Mouse (Mus musculus): Measurements from ENCODE around the gene Lbhd2. TPM values are rescaled to one million over a fixed set of nuclear protein-coding genes. Genes with fewer than 3 reads are reported as not detected.

Lbhd2 gene
- total and polyA plus RNA-seq, 3 experiments = not detected

- DNase-seq (ENCODE audit: low spot score) (no peak), ATAC-seq (ENCODE audit: extremely low read depth, insufficient number of reproducible peaks, low FRiP score, poor library complexity, severe bottlenecking) (0 out of 2 replicates have a peak, but pooled peaks have one; percentile 12)
- Histone ChIP-seq H3K27me3 (ENCODE audit: insufficient read depth, low read length) (no peaks in the 10 kb centered on the region), H3K4me3 (ENCODE audit: low read depth, low read length) (peak overlapping the region; percentile 28; the same call in 1 of the 2 replicates), H3K36me3 (replicated peaks) (no peaks in the 10 kb centered on the region), H3K4me1 (ENCODE audit: insufficient read depth, low read depth, low read length) (peaks cover 91% of the 10 kb centered on the region), H3K9me3 (replicated peaks) (peaks cover 3% of the 10 kb centered on the region)
- TF ChIP-seq GATA2 (IDR thresholded peaks at IDR 0.05; ENCODE audit: borderline replicate concordance, low read depth, low read length) = no peak
- no peak for TF ChIP-seq POLR2AphosphoS5 (IDR thresholded peaks at IDR 0.05; ENCODE audit: insufficient replicate concordance, low read depth, low read length)
- no peak for TF ChIP-seq TAL1 (conservative IDR thresholded peaks at IDR 0.05; ENCODE audit: low read depth, low read length)
- TF ChIP-seq CTCF (IDR thresholded peaks at IDR 0.05; ENCODE audit: low read depth, low read length) = no peak
- TF ChIP-seq GATA1 (IDR thresholded peaks at IDR 0.05; ENCODE audit: borderline replicate concordance, low read length) = no peak
Observed at GRCm38 (mm10) chr12:111437222-111437900, 30.8 kb downstream of the Lbhd2 start.

GRCm38 (mm10) chr12:111438850-111439249 is 32.2 kb downstream of the Lbhd2 start:
- no peak for ATAC-seq (ENCODE audit: extremely low read depth, insufficient number of reproducible peaks, low FRiP score, poor library complexity, severe bottlenecking)
- H3K36me3 ChIP-seq (replicated peaks) = peaks cover 2% of the 10 kb centered on the region
- H3K4me3 ChIP-seq (ENCODE audit: low read depth, low read length) = no peak overlapping the region; the same call in 1 of the 2 replicates
- TF ChIP-seq GATA1 (IDR thresholded peaks at IDR 0.05; ENCODE audit: borderline replicate concordance, low read length) (no peak), POLR2AphosphoS5 (IDR thresholded peaks at IDR 0.05; ENCODE audit: insufficient replicate concordance, low read depth, low read length) (no peak), GATA2 (IDR thresholded peaks at IDR 0.05; ENCODE audit: borderline replicate concordance, low read depth, low read length) (no peak), CTCF (IDR thresholded peaks at IDR 0.05; ENCODE audit: low read depth, low read length) (no peak), TAL1 (conservative IDR thresholded peaks at IDR 0.05; ENCODE audit: low read depth, low read length) (no peak)
- H3K4me1 ChIP-seq (ENCODE audit: insufficient read depth, low read depth, low read length) = peaks cover 91% of the 10 kb centered on the region
- no peak for DNase-seq (ENCODE audit: low spot score)
- H3K27me3 ChIP-seq (ENCODE audit: insufficient read depth, low read length) = no peaks in the 10 kb centered on the region
- peaks cover 3% of the 10 kb centered on the region for H3K9me3 ChIP-seq (replicated peaks)

- H3K36me3 ChIP-seq (replicated peaks) = peaks cover 22% of the 10 kb centered on the region
- no peak for ATAC-seq (ENCODE audit: extremely low read depth, insufficient number of reproducible peaks, low FRiP score, poor library complexity, severe bottlenecking)
Observed at GRCm38 (mm10) chr12:111440701-111441373, 34.2 kb downstream of the Lbhd2 start.

GRCm38 (mm10) chr12:111441523-111441922 is 34.9 kb downstream of the Lbhd2 start:
- peaks cover 3% of the 10 kb centered on the region for H3K9me3 ChIP-seq (replicated peaks)
- H3K36me3 ChIP-seq (replicated peaks) = peaks cover 29% of the 10 kb centered on the region
- H3K27me3 ChIP-seq (ENCODE audit: insufficient read depth, low read length) = no peaks in the 10 kb centered on the region
- H3K4me3 ChIP-seq (ENCODE audit: low read depth, low read length) = no peak overlapping the region; the same call in 1 of the 2 replicates
- TF ChIP-seq POLR2AphosphoS5 (IDR thresholded peaks at IDR 0.05; ENCODE audit: insufficient replicate concordance, low read depth, low read length) = no peak
- TF ChIP-seq GATA1 (IDR thresholded peaks at IDR 0.05; ENCODE audit: borderline replicate concordance, low read length) = no peak
- no peak for ATAC-seq (ENCODE audit: extremely low read depth, insufficient number of reproducible peaks, low FRiP score, poor library complexity, severe bottlenecking)
- peaks cover 91% of the 10 kb centered on the region for H3K4me1 ChIP-seq (ENCODE audit: insufficient read depth, low read depth, low read length)
- no peak for DNase-seq (ENCODE audit: low spot score)

More at GRCm38 (mm10) chr12:111440701-111441373, 34.2 kb downstream of the Lbhd2 start:
- H3K27me3 ChIP-seq (ENCODE audit: insufficient read depth, low read length) = no peaks in the 10 kb centered on the region
- H3K9me3 ChIP-seq (replicated peaks) = peaks cover 3% of the 10 kb centered on the region
- TF ChIP-seq POLR2AphosphoS5 (IDR thresholded peaks at IDR 0.05; ENCODE audit: insufficient replicate concordance, low read depth, low read length) (no peak), TAL1 (conservative IDR thresholded peaks at IDR 0.05; ENCODE audit: low read depth, low read length) (no peak), GATA2 (IDR thresholded peaks at IDR 0.05; ENCODE audit: borderline replicate concordance, low read depth, low read length) (no peak), GATA1 (IDR thresholded peaks at IDR 0.05; ENCODE audit: borderline replicate concordance, low read length) (no peak), CTCF (IDR thresholded peaks at IDR 0.05; ENCODE audit: low read depth, low read length) (no peak)
- H3K4me1 ChIP-seq (ENCODE audit: insufficient read depth, low read depth, low read length) = peaks cover 91% of the 10 kb centered on the region
- no peak for DNase-seq (ENCODE audit: low spot score)
- no peak overlapping the region for H3K4me3 ChIP-seq (ENCODE audit: low read depth, low read length)

GRCm38 (mm10) chr12:111442309-111443010 is 35.9 kb downstream of the Lbhd2 start, which contains the start of gene Tnfaip2:
Gene Tnfaip2 (plus strand): TSS chr12:111442469.
- no peak for TF ChIP-seq TAL1 (conservative IDR thresholded peaks at IDR 0.05; ENCODE audit: low read depth, low read length)
- TF ChIP-seq POLR2AphosphoS5 (IDR thresholded peaks at IDR 0.05; ENCODE audit: insufficient replicate concordance, low read depth, low read length) = peak; percentile 74; the same call in 1 of the 2 replicates
- TF ChIP-seq GATA2 (IDR thresholded peaks at IDR 0.05; ENCODE audit: borderline replicate concordance, low read depth, low read length) = no peak
- TF ChIP-seq GATA1 (IDR thresholded peaks at IDR 0.05; ENCODE audit: borderline replicate concordance, low read length) = no peak
- no peak for TF ChIP-seq CTCF (IDR thresholded peaks at IDR 0.05; ENCODE audit: low read depth, low read length)
- H3K27me3 ChIP-seq (ENCODE audit: insufficient read depth, low read length) = no peaks in the 10 kb centered on the region

More at GRCm38 (mm10) chr12:111442309-111443010, 35.9 kb downstream of the Lbhd2 start, which contains the start of gene Tnfaip2:
- DNase-seq (ENCODE audit: low spot score) (peak; percentile 84), ATAC-seq (ENCODE audit: extremely low read depth, insufficient number of reproducible peaks, low FRiP score, poor library complexity, severe bottlenecking) (peak; percentile 38)
- Histone ChIP-seq H3K4me1 (ENCODE audit: insufficient read depth, low read depth, low read length) (peaks cover 91% of the 10 kb centered on the region), H3K9me3 (replicated peaks) (peaks cover 3% of the 10 kb centered on the region), H3K36me3 (replicated peaks) (peaks cover 38% of the 10 kb centered on the region), H3K4me3 (ENCODE audit: low read depth, low read length) (peak within 1 kb of the TSS; percentile 75)
